Mouse (Mus musculus) bone marrow macrophage, adult 2 months (primary cell): ENCODE measurements around the gene 9030624G23Rik. TPM values are rescaled to one million over a fixed set of nuclear protein-coding genes. Genes with fewer than 3 reads are reported as not detected.
"Not testable (repeated sequence)": the region's sequence is repeated elsewhere in the genome, so short reads cannot be mapped to it uniquely, and the experiment has no call there.

ENCODE experiments used
- H3K27ac ChIP-seq: 2 replicates; pipeline ENCODE4 v1.5.1; 2012; ENCODE audit warnings: low read depth, low read length; ENCODE audit not compliant: insufficient read depth
- H3K4me1 ChIP-seq: 2 replicates; pipeline ENCODE4 v1.6.1; 2012; ENCODE audit warnings: low read length; ENCODE audit not compliant: control insufficient read depth, insufficient read depth
- H3K4me3 ChIP-seq: 2 replicates; pipeline ENCODE4 v1.5.1; 2012; ENCODE audit warnings: mild to moderate bottlenecking, low read length, moderate library complexity; ENCODE audit not compliant: insufficient read depth
- polyA plus RNA-seq: library from polyadenylated mRNA; stranded (reverse); fragments of >200 nt; gene quantifications from 2 replicates; pipeline ENCODE4 v1.2.4, GENCODE M21; 2012; ENCODE audit not compliant: missing spikeins, insufficient read depth, insufficient read length

Gene 9030624G23Rik
- 0.43 TPM in 1 of 2 replicates, not detected in the other for polyA plus RNA-seq

DNA sequence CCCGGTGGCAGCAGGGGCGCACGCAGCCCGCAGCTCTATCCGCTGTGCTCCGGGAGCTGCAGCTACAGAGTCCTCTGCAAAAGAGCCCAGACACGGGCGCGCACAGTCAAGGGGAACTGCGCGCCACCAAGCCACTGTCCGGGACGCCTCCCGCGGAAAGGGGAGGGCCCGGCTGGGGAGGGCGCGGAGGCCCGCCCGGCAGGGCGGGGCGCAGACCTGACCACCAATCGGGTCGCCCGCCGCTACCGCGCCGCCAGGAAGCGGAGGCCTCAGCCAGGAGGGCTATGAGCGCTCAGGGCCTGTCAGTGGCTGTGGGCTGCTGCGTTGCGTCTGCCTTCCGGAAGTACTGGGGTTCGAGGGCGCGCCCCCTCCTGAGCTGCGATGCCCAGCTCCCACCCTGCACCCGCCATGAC, at the start of gene 9030624G23Rik:
Gene 9030624G23Rik, minus strand, starts transcription at position 139 of the 413 bp plus-strand sequence.
- H3K27ac ChIP-seq, H3K4me1 ChIP-seq, H3K4me3 ChIP-seq: not testable (repeated sequence)

DNA sequence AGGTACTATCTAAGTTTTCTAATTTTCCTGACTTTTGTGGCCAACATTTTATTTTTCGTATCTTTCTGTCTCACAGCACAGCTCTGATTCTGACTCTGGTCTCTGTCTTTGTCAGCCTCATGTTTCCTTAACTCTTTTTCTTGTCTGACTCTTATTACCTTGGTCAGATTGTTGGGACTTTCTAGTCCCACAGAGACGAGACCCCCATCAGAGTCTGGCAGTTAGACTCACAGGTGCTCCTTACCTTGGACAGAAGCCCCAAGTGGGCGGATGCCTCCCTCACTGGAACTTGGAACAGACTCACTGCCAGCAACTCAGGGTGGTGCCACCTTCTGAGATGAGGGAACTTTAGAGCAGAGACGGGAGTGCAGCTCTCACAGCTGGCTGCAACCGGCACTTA, 13.9 kb downstream of the 9030624G23Rik start:
- not testable (repeated sequence) for H3K27ac ChIP-seq, H3K4me3 ChIP-seq, H3K4me1 ChIP-seq
